8 mouse cellular contexts compared by ENCODE assay signal in genomic region chr8:106337852-106338521, GRCm38 (mm10). TPM values are rescaled to one million over a fixed set of nuclear protein-coding genes. Genes with fewer than 3 reads are reported as not detected.
A peak's percentile ranks its signal among the peaks of the same experiment; 100 is the strongest.
DNase-seq lines count a peak whose midpoint lies in the region; ATAC-seq and TF ChIP-seq lines count a peak whose summit lies in the region.

Gene Smpd3, minus strand, starts transcription at chr8:106337988.

- H3K27me3 ChIP-seq in forebrain, embryonic 15.5 days = no peaks in the 10 kb centered on the region

- no peak for TF ChIP-seq CTCF in lung, adult 2 months (IDR thresholded peaks at IDR 0.05; ENCODE audit: insufficient read depth, low read length)

- H3K36me3 ChIP-seq in forebrain, embryonic 15.5 days = no peaks in the 10 kb centered on the region

- 0% methylated on average over 45 of the region's 45 CpGs for WGBS in forebrain, embryonic 15.5 days
- WGBS in lung, adult 2 months = under 1% methylated on average over 45 of the region's 45 CpGs

- no peaks in the 10 kb centered on the region for H3K9me3 ChIP-seq in forebrain, embryonic 15.5 days

- intact Hi-C loops in heart, postnatal 25 days (cut with DNase I) = loop anchor here (2.0 kb wide), 1 partner anchor 65 kb away; no protein-coding TSS in a partner anchor

- H3K9ac ChIP-seq in forebrain, embryonic 15.5 days (replicated peaks) = peak within 1 kb of the TSS; percentile 91

- H3K4me2 ChIP-seq in forebrain, embryonic 15.5 days (replicated peaks) = peak within 1 kb of the TSS; percentile 49

- H3K4me1 ChIP-seq in forebrain, embryonic 15.5 days = peaks cover 28% of the 10 kb centered on the region
- H3K4me1 ChIP-seq in lung, adult 2 months (ENCODE audit: control insufficient read depth, insufficient read depth, low read length) = 0 out of 2 replicates have a peak, but pooled peaks cover 3% of the 10 kb centered on the region

- DNase-seq in ES-CJ7 (ENCODE audit: low read depth, low spot score) = peak; percentile 100
- DNase-seq in cerebellum, adult 11-12 months = peak; percentile 100
- DNase-seq in heart, postnatal 25 days (ENCODE audit: low spot score) = peak; percentile 98
- peak; percentile 99 for DNase-seq in layer of hippocampus, adult 18-20 months (ENCODE audit: low spot score in 2 of 2)
- peak; percentile 94 for DNase-seq in lung, adult 2 months
- DNase-seq in thymus, adult 18-20 months = peak; percentile 96

- ATAC-seq in forebrain, embryonic 15.5 days (replicated peaks) = peak; percentile 99
- peak; percentile 91 for ATAC-seq in neutrophil, adult 5-6 weeks (ENCODE audit: extremely low read depth, insufficient number of reproducible peaks, low FRiP score, poor library complexity, severe bottlenecking)

- H3K4me3 ChIP-seq in forebrain, embryonic 15.5 days = peak within 1 kb of the TSS; percentile 72
- peak within 1 kb of the TSS; percentile 69 for H3K4me3 ChIP-seq in lung, adult 2 months (replicated peaks; ENCODE audit: extremely low read depth, low read depth, low read length)

- peak; percentile 20; the same call in 1 of the 2 replicates for TF ChIP-seq POLR2A in lung, adult 2 months (IDR thresholded peaks at IDR 0.05; ENCODE audit: borderline replicate concordance, extremely low read depth, low read depth, low read length)

- H3K27ac ChIP-seq in forebrain, embryonic 15.5 days (replicated peaks) = peak within 1 kb of the TSS; percentile 92

RNA-seq across cellular contexts. Expression of gene Smpd3, which starts in this region (rescaled TPM):
- 47.4 and 49.3 TPM in 2 replicates for polyA plus RNA-seq in forebrain, embryonic 15.5 days (2015; fragmentation: Nextera tagmentation; extraction: Ambion mirVana)
- 1 to 10 TPM; 3.6 to 4.9 TPM for total RNA-seq in heart, postnatal 25 days (2021)
- 10 to 100 TPM; 74.0 to 80.3 TPM for total RNA-seq in layer of hippocampus, adult 18-20 months (2021)
- polyA plus RNA-seq in lung, adult 2 months (2012; rRNA removed) = 3.3 and 7.6 TPM in 2 replicates
- total RNA-seq in neutrophil, adult 5-6 weeks (2017) = 1.3 and 1.4 TPM in 2 replicates

Comparison
In these comparisons a context has a peak if more than half of its experiments do, and no peak if none do; other contexts are left out.
1. Peak in every context shown above with its lines: DNase-seq, ATAC-seq, H3K4me3 ChIP-seq and H3K27ac ChIP-seq.
2. RNA of gene Smpd3 (total RNA-seq): 74.0 to 80.3 TPM in layer of hippocampus, adult 18-20 months; 3.6 to 4.9 TPM in heart, postnatal 25 days and 1.3 to 1.4 TPM in neutrophil, adult 5-6 weeks; every median in the first group is over 10 times any median in the second.